Mouse (Mus musculus) cerebellum, adult 2 months (tissue): ENCODE data around the gene Bnip2.

Experiments used
- CTCF ChIP-seq: fragments of 200-500 bp; IDR thresholded peaks from 2 replicates; pipeline ENCODE4 v1.5.1; 2011; ENCODE audit warnings: low read depth, mild to moderate bottlenecking, control low read depth, low read length, moderate library complexity, borderline replicate concordance; ENCODE audit not compliant: insufficient read depth
- POLR2A ChIP-seq: fragments of 200-500 bp; IDR thresholded peaks from 2 replicates; pipeline ENCODE4 v1.6.1; 2011; ENCODE audit warnings: low read length, control low read depth, borderline replicate concordance; ENCODE audit not compliant: insufficient read depth

DNA sequence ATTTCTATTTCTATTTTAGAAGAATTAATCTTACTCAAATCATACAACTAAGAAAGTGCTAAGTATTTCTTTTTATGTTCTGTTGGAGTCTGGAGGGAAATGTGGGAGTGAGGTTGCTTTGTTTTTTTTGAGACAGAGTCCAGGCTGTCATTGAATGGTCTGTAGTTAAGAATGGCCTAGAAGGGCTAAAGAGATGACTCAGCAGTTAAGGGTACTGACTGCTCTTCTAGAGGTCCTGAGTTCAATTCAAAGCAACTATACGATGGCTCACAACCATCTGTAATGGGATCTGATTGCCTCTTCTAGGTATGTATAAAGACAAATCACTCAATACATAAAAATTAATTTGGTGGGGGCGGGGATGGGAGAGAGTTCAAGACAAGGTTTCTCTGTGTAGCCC lies 26.4 kb downstream of the Bnip2 start:
- TF ChIP-seq CTCF: no peak
- TF ChIP-seq POLR2A: no peak
